Mouse (Mus musculus): ENCODE data around the gene Tma16. TPM values are rescaled to one million over a fixed set of nuclear protein-coding genes. Genes with fewer than 3 reads are reported as not detected.
A peak's percentile ranks its signal among the peaks of the same experiment; 100 is the strongest.

Tma16 gene
- total and polyA plus RNA-seq, 2 experiments = 1.5 to 2.9 TPM

DNA sequence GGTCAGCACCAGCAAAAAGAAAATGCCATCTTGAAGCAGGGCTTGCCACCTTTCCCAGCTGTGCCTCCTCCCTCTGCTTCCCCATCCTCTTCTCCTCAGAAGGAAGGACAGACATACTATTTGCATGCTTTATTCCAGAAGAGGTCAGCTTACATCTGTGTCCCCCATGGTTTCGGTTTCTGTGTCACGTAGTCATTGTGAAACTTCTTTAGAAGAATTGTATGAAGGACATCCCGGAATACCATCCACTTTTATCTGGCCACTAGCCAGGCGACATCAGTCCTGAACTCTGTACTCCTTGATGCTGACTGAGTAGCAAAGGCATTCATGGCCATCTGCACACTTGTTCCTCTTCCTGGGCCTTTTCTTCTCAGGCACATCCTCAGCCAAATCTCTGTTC is 47.9 kb downstream of the Tma16 start:
- 52% methylated on average over 4 of the region's 4 CpGs for WGBS
- no peaks in the 10 kb centered on the region for H3K79me2 ChIP-seq (ENCODE audit: control insufficient read depth, insufficient read depth, low read length)
- H3K9ac ChIP-seq (ENCODE audit: low read depth, low read length) = no peak overlapping the region
- H3K4me1 ChIP-seq (ENCODE audit: control insufficient read depth, insufficient read depth, low read length) = no peaks in the 10 kb centered on the region
- TF ChIP-seq POLR2A (IDR thresholded peaks at IDR 0.05; ENCODE audit: extremely low read depth, insufficient read depth, low read length) (no peak), CTCF (IDR thresholded peaks at IDR 0.05; ENCODE audit: low read depth, low read length) (no peak)
- DNase-seq (ENCODE audit: extremely low read depth, low read depth, low spot score) = peak; percentile 46
- H3K36me3 ChIP-seq (ENCODE audit: control insufficient read depth, insufficient read depth, low read length) = no peaks in the 10 kb centered on the region
- no peaks in the 10 kb centered on the region for H3K27me3 ChIP-seq (ENCODE audit: control insufficient read depth, insufficient read depth, low read length)
- no peak overlapping the region for H3K4me3 ChIP-seq (ENCODE audit: insufficient read depth, low read depth, low read length)
- peak overlapping the region; percentile 13 for H3K27ac ChIP-seq (replicated peaks; ENCODE audit: insufficient read depth, low read depth, low read length)

DNA sequence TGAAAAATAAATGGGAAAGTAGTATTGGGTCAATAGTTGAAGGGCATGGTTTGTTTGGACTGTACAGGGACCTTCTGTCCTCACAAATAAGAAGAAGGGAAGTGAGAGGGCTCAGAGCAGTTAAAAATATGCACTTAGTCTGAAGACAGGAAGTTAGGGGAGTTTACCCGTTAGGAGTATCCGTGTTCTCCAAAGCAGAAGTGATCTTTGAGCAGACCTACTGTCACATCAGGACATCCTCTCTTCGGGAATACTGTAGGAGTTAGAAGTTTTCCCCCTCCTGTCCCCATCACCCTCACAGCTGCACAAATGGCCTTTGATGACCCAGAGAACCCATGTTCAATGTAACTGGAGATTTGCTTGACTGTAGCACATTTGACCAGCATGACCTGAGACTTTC is 48.4 kb downstream of the Tma16 start:
- Histone ChIP-seq H3K4me3 (ENCODE audit: insufficient read depth, low read depth, low read length) (no peak overlapping the region), H3K4me1 (ENCODE audit: control insufficient read depth, insufficient read depth, low read length) (no peaks in the 10 kb centered on the region), H3K9ac (ENCODE audit: low read depth, low read length) (no peak overlapping the region), H3K79me2 (ENCODE audit: control insufficient read depth, insufficient read depth, low read length) (no peaks in the 10 kb centered on the region), H3K36me3 (ENCODE audit: control insufficient read depth, insufficient read depth, low read length) (no peaks in the 10 kb centered on the region), H3K27me3 (ENCODE audit: control insufficient read depth, insufficient read depth, low read length) (no peaks in the 10 kb centered on the region), H3K27ac (replicated peaks; ENCODE audit: insufficient read depth, low read depth, low read length) (peak overlapping the region; percentile 13)
- 52% methylated on average over 3 of the region's 3 CpGs for WGBS
- no peak for TF ChIP-seq CTCF (IDR thresholded peaks at IDR 0.05; ENCODE audit: low read depth, low read length)
- TF ChIP-seq POLR2A (IDR thresholded peaks at IDR 0.05; ENCODE audit: extremely low read depth, insufficient read depth, low read length) = no peak
- peak; percentile 45 for DNase-seq (ENCODE audit: extremely low read depth, low read depth, low spot score)

GRCm38 (mm10) chr8:66436804-66437203 is 49.5 kb downstream of the Tma16 start:
- Histone ChIP-seq H3K27me3 (ENCODE audit: control insufficient read depth, insufficient read depth, low read length) (no peaks in the 10 kb centered on the region), H3K79me2 (ENCODE audit: control insufficient read depth, insufficient read depth, low read length) (no peaks in the 10 kb centered on the region), H3K36me3 (ENCODE audit: control insufficient read depth, insufficient read depth, low read length) (no peaks in the 10 kb centered on the region), H3K9ac (ENCODE audit: low read depth, low read length) (no peak overlapping the region), H3K4me1 (ENCODE audit: control insufficient read depth, insufficient read depth, low read length) (no peaks in the 10 kb centered on the region), H3K4me3 (ENCODE audit: insufficient read depth, low read depth, low read length) (no peak overlapping the region), H3K27ac (replicated peaks; ENCODE audit: insufficient read depth, low read depth, low read length) (no peak overlapping the region)
- peak; percentile 11 for DNase-seq (ENCODE audit: extremely low read depth, low read depth, low spot score)
- 87% methylated on average over 1 of the region's 1 CpGs for WGBS
- TF ChIP-seq CTCF (IDR thresholded peaks at IDR 0.05; ENCODE audit: low read depth, low read length) = no peak
- TF ChIP-seq POLR2A (IDR thresholded peaks at IDR 0.05; ENCODE audit: extremely low read depth, insufficient read depth, low read length) = no peak

DNA sequence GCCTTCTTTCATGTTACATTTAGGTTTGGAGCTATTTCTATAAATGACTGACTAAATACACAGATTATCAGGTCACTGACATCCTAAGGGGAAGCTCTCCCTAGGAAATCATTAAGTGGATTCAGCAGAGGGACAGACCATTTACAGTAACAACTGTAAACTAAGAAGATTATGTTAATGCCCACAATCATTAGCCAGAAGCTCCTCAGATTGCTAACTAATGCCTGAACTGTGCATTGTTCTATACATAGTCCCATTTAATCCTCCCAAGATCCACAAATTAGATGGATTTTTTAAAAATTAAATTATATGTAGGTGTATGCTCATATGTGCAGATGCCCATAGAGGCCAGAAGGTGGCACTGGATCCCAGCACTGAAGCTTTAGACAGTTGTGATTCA is 52.8 kb downstream of the Tma16 start:
- no peak overlapping the region for H3K27ac ChIP-seq (replicated peaks; ENCODE audit: insufficient read depth, low read depth, low read length)
- H3K4me3 ChIP-seq (ENCODE audit: insufficient read depth, low read depth, low read length) = no peak overlapping the region
- H3K9ac ChIP-seq (ENCODE audit: low read depth, low read length) = no peak overlapping the region
- DNase-seq (ENCODE audit: extremely low read depth, low read depth, low spot score) = no peak
- no peaks in the 10 kb centered on the region for H3K4me1 ChIP-seq (ENCODE audit: control insufficient read depth, insufficient read depth, low read length)
- no peak for TF ChIP-seq CTCF (IDR thresholded peaks at IDR 0.05; ENCODE audit: low read depth, low read length)
- no peak for TF ChIP-seq POLR2A (IDR thresholded peaks at IDR 0.05; ENCODE audit: extremely low read depth, insufficient read depth, low read length)
- no peaks in the 10 kb centered on the region for H3K36me3 ChIP-seq (ENCODE audit: control insufficient read depth, insufficient read depth, low read length)
- H3K27me3 ChIP-seq (ENCODE audit: control insufficient read depth, insufficient read depth, low read length) = no peaks in the 10 kb centered on the region
- H3K79me2 ChIP-seq (ENCODE audit: control insufficient read depth, insufficient read depth, low read length) = no peaks in the 10 kb centered on the region

GRCm38 (mm10) chr8:66430639-66431038 is 55.7 kb downstream of the Tma16 start:
- Histone ChIP-seq H3K27ac (replicated peaks; ENCODE audit: insufficient read depth, low read depth, low read length) (no peak overlapping the region), H3K4me3 (ENCODE audit: insufficient read depth, low read depth, low read length) (no peak overlapping the region), H3K27me3 (ENCODE audit: control insufficient read depth, insufficient read depth, low read length) (no peaks in the 10 kb centered on the region), H3K79me2 (ENCODE audit: control insufficient read depth, insufficient read depth, low read length) (no peaks in the 10 kb centered on the region), H3K36me3 (ENCODE audit: control insufficient read depth, insufficient read depth, low read length) (no peaks in the 10 kb centered on the region), H3K9ac (ENCODE audit: low read depth, low read length) (no peak overlapping the region), H3K4me1 (ENCODE audit: control insufficient read depth, insufficient read depth, low read length) (no peaks in the 10 kb centered on the region)
- TF ChIP-seq CTCF (IDR thresholded peaks at IDR 0.05; ENCODE audit: low read depth, low read length) (no peak), POLR2A (IDR thresholded peaks at IDR 0.05; ENCODE audit: extremely low read depth, insufficient read depth, low read length) (no peak)
- DNase-seq (ENCODE audit: extremely low read depth, low read depth, low spot score) = no peak
- WGBS = 78% methylated on average over 2 of the region's 2 CpGs

Other genes starting within 250 kb of the Tma16 start
- gene Tktl2, start 25.2 kb upstream of the Tma16 start, total RNA-seq (2014; rRNA removed) = not detected in 2 replicates
- not detected in 2 replicates for gene Tktl2, start 25.2 kb upstream of the Tma16 start, polyA plus RNA-seq (2012; rRNA removed)
- not detected in 2 replicates for gene Npy5r, start 201.6 kb upstream of the Tma16 start, total RNA-seq (2014; rRNA removed)
- gene Npy5r, start 201.6 kb upstream of the Tma16 start, polyA plus RNA-seq (2012; rRNA removed) = not detected in 2 replicates
- gene Npy1r, start 210.7 kb upstream of the Tma16 start, total RNA-seq (2014; rRNA removed) = 0.09 and 0.13 TPM in 2 replicates
- 0.02 TPM in 1 of 2 replicates, not detected in the other for gene Npy1r, start 210.7 kb upstream of the Tma16 start, polyA plus RNA-seq (2012; rRNA removed)

Measured in liver, adult 2 months (tissue).